Mouse (Mus musculus) liver, embryonic 14.5 days (tissue): ENCODE data around the gene Svopl.

Experiments
- CTCF ChIP-seq: IDR thresholded peaks from 2 replicates; pipeline ENCODE4 v1.5.1; 2016; ENCODE audit warnings: antibody characterized with exemption, low read depth, control low read depth
- EP300 ChIP-seq: IDR thresholded peaks from 2 replicates; pipeline ENCODE4 v1.6.1; 2016; ENCODE audit warnings: antibody characterized with exemption, low read depth

DNA sequence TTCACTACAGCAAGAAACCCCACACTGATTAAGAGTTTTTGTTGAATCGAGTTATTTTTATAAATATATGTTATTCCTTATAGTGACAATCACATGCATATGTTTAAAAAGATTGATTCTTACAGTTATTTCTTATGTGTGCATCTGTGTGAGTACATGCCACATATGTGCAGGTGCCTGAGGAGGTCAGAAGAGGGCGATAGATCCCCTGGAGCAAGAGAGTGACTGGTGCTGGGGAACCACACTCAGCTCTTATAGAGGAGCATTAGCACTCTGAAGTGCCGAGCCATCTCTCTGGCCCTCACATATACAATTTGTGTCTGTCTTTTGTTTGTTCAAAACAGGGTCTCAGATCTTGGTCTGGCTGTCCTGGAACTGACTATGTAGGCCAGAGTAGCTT, 26.8 kb upstream of the Svopl start:
- no peak for TF ChIP-seq CTCF
- no peak for TF ChIP-seq EP300
